Mouse (Mus musculus) CD4-positive, CD25-positive, alpha-beta regulatory T cell, adult 2 months (primary cell): Measurements from ENCODE around the gene Epop.

Source experiments
- DNase-seq: peaks from one replicate; pipeline ENCODE4 v3.0.0-alpha.2; 2012; ENCODE audit warnings: low read depth, low spot score

Epop gene

GRCm38 (mm10) chr11:97629576-97629975 is at the start of gene Epop:
TSS of gene Epop (minus strand) at chr11:97629702.
- peak; percentile 91 for DNase-seq

- DNase-seq = no peak
Observed at GRCm38 (mm10) chr11:97678301-97678700, 48.8 kb upstream of the Epop start.

GRCm38 (mm10) chr11:97677842-97678241 is 48.3 kb upstream of the Epop start:
- no peak for DNase-seq

GRCm38 (mm10) chr11:97677381-97677780 is 47.9 kb upstream of the Epop start:
- DNase-seq = no peak

GRCm38 (mm10) chr11:97676050-97676754 is 46.7 kb upstream of the Epop start:
- DNase-seq = no peak

GRCm38 (mm10) chr11:97673148-97673547 is 43.6 kb upstream of the Epop start:
- no peak for DNase-seq

- DNase-seq = no peak
Observed at GRCm38 (mm10) chr11:97671177-97671527, 41.6 kb upstream of the Epop start.

- DNase-seq = no peak
Observed at GRCm38 (mm10) chr11:97670234-97671176, 41.0 kb upstream of the Epop start.

GRCm38 (mm10) chr11:97669829-97670228 is 40.3 kb upstream of the Epop start:
- DNase-seq = no peak

- no peak for DNase-seq
Observed at GRCm38 (mm10) chr11:97669268-97669667, 39.8 kb upstream of the Epop start.

GRCm38 (mm10) chr11:97668160-97668559 is 38.7 kb upstream of the Epop start:
- DNase-seq = no peak

GRCm38 (mm10) chr11:97666794-97667193 is 37.3 kb upstream of the Epop start:
- DNase-seq = no peak

- DNase-seq = peak; percentile 33
Observed at GRCm38 (mm10) chr11:97666221-97666620, 36.7 kb upstream of the Epop start.

- no peak for DNase-seq
Observed at GRCm38 (mm10) chr11:97665431-97665830, 35.9 kb upstream of the Epop start.

- DNase-seq = peak; percentile 68
Observed at GRCm38 (mm10) chr11:97664771-97665240, 35.3 kb upstream of the Epop start.

GRCm38 (mm10) chr11:97664339-97664665 is 34.8 kb upstream of the Epop start:
- peak; percentile 36 for DNase-seq

- DNase-seq = peak; percentile 58
Observed at GRCm38 (mm10) chr11:97663528-97664338, 34.2 kb upstream of the Epop start.

- DNase-seq = peak; percentile 84
Observed at GRCm38 (mm10) chr11:97662893-97663527, 33.5 kb upstream of the Epop start, which contains the start of gene Mllt6. TSS of gene Mllt6 (plus strand) at chr11:97663414.

GRCm38 (mm10) chr11:97662207-97662892 is 32.8 kb upstream of the Epop start:
- DNase-seq = peak; percentile 83

- peak; percentile 69 for DNase-seq
Observed at GRCm38 (mm10) chr11:97661648-97662133, 32.2 kb upstream of the Epop start.
